Mouse (Mus musculus) embryo, embryonic 10.5 days (tissue): ENCODE results near the gene Abtb2.

Source experiments
- DNase-seq: peaks from one replicate; pipeline ENCODE4 v3.0.0-alpha.2; 2015; ENCODE audit warnings: low spot score

The Abtb2 gene

DNA sequence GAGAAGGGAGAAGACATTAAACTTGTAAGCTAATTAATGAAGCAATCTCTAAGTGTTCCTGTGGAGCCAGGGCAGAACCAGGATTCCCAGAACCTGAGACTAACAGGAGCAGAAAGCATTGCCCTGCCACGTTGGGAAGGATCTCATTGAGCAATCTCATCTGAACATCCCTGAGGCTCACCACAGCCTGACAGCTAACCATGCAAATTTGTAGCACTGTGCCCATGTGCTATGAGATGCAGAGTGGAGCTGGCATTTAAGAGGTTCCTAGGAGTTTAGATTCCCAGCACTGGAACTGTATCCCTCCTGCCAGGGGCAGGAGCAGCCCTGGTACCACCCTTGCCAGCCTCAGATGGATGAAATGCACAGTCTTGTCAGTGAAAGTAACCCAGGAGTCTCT lies 95.6 kb downstream of the Abtb2 start:
- DNase-seq, result no peak

DNA sequence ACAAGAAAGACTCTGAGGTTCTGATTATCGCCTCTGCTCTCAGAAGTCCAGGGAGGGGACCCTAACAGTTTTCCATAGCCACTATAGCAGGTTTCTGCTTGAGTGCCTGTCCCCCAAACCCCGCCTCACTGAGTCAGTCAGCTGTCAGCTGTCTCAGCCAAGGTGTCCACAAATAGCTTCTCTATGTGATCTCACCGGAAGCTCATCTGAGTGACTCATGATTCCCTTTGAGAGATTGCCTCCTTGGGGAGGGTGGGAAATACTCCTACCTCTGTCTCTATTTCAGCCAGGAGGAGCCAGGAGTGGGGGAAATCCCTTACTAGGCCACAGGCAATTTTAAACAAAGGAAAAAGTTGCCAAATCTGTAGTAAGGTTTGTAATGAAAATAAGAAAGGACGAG lies 96.0 kb downstream of the Abtb2 start:
- DNase-seq, result no peak

DNA sequence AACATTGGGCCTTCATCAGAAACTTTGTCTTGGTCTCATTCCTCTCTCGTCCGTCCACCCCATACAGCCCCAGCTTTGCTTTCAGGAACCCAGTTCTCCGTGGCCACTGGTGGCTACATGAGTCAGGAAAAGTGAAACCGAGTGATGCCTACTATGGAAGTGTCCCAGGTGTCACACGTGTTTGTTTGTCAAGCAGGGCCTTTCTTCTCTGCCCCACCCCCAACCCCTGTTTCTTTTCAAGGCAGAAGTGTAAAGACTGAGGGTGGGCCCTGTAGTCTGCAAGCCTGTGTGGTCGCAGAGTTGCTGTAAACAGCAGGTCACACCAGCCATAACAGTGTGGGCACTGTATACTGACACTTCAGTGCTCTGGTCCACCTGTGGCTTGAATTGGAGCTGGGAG lies 98.2 kb downstream of the Abtb2 start:
- DNase-seq, result no peak

DNA sequence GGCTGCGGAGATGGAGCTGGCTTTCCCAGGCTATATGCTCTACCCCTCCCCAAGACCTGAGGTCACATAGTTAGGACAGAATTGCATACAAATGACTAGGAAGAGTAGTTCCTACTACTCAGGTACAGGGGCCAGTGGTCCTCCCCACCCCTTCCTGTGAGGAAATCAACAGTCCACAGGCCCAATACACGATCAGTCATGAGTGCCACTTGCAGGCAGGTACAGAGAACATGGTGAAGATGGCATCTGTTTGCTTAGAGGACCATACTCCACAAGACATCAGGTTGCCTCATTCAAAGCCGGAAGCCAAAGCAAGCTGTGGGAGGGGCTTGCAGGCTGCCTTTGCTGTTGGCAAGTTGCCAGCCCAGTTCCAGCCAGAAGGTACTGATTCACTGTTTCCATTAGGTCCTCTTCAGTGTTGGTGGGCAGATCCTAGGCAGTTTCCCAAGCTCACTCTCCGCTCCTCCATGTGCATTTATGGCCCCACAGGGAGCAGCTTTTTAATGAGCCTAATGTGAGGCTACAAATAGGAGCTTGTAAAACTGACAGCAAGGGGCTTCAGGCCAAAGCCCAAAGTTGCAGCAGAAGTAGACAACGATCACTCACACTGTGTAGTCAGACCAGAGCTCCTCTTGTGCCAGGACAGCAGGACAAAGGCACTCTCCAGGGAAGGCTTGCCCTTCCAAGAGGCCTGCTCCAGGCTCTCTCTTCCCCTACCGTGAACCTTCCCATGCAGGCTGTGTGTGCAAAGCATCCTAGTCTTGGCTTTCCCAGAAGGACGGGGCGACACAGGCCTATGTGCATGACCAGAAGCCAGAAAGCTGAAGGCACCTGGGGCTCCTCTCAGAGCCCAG lies 102.1 kb downstream of the Abtb2 start:
- no peak for DNase-seq

DNA sequence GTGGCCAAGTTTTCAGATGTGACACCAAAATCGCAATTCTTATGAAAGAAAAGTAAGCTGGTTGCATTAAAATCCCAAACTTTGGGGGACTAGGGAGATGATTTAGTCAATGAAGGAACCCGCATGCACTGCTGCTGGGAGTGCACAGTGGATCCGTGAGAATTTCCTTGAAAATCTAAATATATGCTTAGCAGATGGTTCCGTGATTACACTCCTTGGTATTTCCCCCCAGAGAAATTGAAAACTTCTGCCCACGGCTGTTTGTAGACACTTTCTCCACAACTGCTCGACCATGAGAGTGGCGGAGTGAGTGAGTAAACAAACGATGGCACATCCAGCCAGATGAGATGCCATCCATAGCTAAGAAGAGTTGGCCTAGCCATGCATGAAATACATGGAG lies 102.8 kb downstream of the Abtb2 start:
- no peak for DNase-seq

DNA sequence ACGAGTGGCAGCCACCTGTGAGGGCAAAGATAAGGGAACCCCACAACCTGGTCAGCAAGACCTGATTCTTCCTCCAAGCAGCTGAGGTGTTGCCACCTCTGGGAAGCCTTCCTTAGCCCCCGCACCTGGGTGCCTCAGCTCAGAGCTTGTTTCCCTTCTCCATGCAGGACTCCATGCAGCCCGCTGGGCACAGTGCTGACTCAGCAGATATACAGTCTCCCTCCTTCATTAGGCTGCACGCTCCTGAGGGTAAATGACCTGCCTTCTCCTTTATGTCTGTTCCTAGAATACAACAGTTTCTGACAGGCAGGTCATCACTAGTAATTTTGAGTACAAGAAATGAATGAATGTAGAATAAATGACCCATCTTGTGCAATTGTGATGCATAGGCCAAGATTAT lies 103.5 kb downstream of the Abtb2 start:
- DNase-seq, result no peak

DNA sequence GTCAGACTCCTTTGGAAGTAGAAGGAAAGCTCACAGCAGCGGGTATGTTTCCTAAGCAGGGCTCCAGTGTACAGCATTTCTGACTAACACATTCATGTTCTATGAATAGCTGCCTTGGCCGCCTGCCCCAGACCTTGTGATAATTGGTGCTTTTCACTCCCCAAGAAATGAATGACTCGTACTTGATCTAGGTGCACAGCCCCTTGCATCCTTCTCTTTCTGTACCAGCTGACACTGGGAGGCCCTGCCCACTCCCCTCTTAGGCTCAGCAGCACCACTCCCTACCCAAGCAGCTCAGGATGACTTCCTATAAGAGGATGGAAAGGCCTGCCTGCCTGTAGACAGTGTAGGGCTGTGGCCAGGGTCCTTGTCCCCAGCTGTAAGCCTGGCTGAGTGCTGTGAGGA lies 104.2 kb downstream of the Abtb2 start:
- DNase-seq, result no peak

DNA sequence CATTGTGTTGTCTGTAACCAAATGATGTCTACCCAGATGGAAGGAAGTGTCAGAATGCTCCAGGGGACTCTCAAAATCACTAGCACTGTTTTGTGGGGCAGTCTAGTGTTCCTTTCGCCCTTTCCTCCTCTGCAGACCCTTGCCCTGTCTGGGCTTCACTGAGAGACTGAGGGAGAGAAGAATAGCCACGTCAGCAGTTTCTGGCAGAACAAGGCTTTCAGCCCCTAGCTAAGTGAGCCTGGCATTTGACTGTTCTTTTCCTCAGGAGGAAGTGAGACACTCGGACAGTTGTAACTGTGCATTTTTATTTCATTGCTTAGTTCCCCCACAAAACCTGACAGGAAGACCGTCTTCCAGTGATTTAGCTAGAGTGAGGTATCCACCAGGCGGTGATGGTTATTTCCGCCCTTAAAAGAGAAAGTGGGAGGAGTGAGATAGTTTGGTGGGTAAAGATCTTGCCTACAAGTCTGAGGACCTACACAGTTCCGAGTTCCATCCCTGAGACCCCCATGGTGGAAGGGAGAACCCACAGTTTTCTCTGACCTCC lies 106.5 kb downstream of the Abtb2 start:
- DNase-seq, result no peak

DNA sequence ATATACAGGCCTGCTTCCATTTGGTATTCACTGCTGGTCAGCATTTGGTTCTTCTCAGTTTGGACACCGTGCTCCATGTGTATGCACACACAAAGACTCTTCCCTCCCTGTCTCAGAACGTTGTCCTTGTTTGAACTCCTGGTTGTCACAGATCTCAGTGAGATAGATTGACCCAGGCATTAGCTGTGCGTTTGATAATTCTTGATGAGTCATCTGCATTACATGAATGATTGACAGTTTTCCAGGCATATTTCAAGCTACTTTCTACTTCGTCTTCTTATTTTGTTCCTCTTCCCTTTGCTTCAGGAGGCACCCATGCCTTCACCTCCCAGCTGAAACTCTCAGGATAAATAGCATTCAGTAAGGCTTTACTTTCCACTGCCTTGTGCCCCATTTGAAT lies 107.5 kb downstream of the Abtb2 start:
- no peak for DNase-seq

DNA sequence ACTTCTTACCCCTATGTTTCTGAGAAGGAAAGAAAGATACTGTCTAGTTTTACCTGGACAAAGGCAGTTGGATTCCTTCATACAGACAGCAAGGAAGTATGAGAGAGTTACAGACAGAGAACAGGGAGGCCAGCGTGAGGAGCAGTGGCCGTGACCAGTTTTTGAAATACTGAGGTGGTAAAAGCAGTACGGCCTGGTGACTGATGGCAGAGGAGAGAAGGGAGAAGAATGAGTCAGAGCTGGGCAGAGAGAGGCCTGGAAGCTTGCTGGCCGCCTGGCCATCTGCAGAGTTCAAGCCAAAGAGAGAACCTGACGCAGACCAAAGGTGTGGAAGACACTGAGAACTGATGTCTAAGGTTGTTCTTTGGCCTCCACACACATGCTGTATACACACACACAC lies 109.3 kb downstream of the Abtb2 start:
- no peak for DNase-seq

DNA sequence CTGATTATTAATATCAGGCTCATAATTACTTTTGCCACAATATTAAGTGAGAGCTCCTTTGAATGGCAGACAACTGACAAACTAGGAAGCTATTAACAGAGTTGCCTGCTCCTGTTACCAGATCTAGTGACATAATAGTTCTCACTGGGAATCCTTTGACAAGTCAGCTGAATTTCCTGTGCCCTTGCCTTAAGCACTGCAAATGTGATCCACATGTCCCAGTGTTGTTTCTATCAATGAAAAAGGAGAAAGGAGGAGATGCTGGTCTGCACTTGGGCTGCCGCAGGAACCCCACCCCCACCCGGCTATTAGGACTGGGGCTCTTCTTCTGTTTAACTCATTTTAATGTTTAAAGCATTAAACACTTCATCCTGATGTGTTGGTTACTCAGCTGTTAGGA lies 110.7 kb downstream of the Abtb2 start:
- peak; percentile 63 for DNase-seq

DNA sequence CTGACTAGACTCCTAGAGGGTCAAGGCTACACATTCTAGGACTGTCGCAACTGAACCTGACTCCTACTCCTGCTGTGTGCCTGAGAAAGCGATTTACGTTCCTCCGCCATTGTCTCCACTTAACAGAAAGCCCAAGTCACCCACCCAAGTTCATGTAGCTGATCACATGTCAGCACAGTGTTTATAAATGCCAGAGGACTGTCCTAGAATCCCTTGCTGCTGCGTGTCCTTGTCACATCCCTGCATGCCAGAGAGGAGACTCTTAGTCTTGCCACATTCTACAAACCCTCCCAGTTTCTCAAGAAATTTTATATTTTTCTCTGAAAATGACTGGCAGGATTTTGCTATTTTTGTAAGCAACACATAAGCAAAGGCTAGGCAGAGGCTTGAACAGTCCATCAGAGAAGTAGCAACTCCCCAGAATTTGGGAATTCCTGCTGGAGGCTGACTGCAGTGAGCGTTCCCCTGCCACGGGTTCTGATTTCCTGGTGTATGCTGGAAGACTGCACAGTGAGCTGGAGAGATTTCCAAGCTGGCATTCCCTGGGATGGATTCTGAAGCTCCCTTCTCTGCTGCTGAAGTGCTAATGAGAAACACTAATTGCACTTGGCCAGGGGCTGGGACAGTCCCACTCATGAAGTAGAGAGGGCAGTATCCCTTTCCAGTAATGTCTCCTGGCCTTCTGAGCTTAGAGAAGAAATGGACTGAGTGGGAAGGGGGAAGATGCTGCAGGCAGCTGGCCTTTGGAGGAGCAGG lies 111.7 kb downstream of the Abtb2 start:
- no peak for DNase-seq

DNA sequence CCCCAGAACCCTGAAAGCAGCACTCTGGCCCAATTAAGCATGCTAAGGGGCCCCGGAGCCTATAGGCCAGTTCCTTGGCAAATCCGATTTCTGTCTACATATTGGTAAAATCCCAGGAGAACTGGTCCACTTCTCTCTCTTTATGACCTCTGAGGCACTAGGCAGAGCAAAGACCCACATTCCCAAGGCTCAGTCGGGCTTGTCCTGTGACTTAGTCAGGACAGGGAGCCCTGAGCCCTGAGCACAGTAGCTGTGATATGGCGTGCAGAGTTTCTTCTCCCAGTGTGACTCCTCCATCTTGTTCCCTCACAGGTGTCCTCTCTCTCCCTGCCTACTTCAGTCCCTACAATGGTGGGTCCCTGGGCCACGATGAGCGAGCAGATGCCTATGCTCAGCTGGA lies 112.3 kb downstream of the Abtb2 start:
- DNase-seq, result no peak

DNA sequence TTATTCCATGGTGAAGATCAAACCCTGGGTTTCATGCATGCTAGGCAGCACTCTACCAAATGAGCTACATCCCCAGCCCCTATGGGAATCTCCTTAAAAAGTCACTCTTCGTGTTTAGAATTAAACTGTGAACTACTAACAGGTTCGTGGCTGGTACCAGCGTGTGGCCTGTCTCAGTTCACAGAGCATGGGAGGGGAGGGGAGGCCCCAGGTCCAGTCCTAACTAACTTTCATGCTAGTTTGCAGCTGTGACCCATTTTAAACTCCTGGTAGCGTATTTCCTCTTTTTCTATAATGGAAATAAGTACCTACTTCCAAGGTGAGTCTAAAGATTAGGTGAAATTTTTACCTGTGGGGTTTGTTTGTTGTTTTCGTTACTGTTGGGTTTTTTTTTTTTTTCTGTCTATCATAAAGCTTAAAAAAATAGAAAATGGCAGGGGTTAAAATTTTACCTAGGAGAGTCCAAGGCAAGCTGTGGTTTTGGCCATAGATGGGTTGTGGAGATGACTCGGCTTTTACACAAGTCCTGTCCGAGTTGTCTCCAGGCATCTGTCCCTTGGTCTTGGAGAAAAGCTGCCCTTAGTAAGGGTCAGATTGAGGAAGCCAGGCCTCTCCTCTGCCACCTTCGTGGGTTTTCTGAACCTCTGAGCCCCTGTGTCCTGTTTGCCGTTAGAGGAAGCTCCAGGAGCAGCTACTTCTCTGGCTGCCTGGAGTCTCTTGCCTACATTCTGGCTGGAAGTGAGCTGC lies 114.4 kb downstream of the Abtb2 start:
- DNase-seq, result no peak

DNA sequence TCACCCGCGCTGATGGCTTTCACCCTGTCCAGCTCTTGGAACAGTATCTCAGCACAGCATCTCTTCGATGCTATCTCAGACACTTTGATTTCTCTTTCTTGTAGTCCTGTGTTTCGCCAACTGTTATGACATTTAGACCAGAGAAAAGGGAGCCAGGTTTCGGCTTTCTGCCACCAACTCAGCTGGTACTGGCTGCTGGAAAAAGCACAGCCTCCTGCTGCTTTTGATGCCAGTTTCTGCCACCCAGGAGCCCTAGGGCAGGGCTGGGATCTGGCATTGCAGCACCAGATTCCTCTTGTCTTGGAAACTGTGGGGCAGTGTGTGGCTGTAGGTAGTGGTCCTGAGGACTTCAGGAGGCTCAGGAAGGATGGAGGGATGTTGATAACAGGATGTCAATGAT lies 115.0 kb downstream of the Abtb2 start:
- no peak for DNase-seq

DNA sequence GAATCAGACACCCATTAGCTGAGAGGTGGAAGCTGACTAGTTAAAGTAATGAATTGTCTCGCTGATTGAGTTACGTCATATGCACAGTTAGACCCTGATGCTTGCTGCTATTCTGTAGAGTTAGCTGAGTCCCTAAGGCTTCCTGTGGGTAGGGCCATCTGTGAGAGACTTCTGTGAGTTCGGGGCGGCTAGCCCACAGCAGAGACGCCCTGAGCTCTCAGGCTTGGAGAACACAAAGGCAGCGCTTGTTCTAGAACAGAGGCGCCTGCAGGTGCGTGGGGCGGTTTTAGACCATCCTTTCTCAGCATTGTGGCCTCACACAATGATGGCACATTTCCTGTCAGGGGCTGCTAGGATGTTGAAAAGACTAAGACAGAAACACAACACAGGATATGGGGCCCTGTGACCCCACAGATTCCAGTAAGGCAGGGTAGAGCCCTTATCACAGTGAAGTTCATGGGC lies 116.2 kb downstream of the Abtb2 start:
- DNase-seq, result no peak

DNA sequence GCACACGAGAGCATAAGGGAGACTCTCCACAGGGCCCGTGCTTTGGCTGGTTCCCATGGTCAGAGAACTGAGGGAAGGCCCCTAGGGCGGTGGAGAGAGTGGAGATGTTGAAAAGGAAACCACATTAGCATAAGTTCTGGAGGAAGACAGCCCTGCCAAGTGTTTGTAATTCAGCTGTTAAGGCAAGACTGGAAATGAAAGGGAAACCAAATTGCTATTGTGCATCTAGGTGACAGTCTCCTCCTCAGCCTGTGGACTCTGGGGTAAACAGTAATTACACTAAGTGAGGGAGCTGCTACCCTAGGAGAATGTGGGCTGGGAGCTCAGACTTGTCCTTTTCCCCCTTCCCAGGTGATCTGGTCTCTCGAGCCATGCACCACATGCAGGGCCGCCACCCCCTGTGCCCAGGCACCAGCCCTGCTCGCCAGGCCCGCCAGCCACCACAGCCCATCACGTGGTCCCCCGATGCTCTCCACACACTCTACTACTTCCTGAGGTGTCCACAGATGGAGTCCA lies 116.9 kb downstream of the Abtb2 start:
- DNase-seq, result no peak

DNA sequence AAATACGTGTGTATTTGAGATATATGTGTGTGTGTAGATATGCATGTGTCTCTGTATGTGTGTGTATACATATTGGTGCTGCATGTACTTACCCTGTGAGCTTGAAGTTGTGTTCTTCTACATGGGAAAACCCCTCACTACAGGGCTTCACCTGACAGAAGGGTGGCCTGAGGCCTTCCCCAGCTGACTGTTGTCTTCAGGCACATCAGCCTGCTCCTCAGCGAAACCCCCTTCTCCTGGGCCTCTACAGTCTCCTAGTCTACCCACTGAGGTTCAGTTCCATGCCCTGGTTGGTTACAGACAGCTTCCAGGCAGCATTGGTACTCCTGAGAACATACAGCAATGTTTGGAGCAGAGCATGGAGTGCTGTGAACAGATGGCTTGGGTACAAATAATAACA lies 118.3 kb downstream of the Abtb2 start:
- no peak for DNase-seq

DNA sequence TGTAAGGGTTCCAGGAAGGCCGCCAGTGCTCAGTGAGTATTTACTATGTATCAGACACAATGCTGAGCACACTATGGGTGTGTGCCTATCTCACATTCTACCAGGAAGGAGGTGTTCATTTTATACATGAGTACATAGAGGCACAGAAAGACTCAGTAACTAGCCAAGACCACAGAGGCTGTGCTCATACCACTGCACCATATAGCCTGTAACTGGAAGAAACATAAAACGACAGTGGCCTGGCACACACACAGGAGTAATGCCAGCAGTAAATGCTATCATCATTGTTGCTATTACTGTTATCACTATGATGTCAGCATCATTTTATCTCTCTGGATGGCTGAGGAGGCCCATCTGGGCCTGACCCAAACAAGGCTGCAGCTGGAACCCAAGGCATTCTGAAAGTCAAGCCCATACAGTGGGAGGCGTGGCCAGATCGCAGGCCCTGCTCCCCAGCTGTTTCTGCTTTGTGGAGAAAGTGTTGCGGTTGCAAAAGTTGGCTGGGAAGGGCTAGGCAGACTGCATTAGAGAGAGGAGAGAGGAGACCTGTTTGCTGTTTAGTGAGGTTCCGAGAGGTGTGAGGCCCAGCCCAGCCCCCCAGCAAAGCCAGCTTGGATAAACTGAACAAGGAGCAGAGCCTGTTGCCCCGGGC lies 118.9 kb downstream of the Abtb2 start:
- DNase-seq, result no peak

DNA sequence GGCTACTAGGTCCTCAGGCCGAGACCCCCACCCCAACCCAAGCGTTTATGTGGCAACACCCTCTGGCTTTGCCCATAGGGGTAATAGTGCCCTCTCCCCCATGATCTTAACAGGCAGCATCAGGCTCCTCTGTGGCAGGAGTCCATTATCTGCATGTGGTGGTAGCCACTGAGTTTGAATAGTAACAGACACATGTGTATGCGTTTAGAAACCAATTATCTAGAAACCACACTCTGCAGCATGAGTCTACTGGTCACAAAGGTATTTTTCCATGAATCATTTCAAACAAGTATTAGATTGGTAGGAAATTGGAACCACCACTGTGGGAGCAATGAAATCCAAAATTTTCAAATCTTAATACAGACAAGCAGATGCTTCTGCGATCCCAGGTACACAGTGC lies 119.5 kb downstream of the Abtb2 start:
- no peak for DNase-seq

DNA sequence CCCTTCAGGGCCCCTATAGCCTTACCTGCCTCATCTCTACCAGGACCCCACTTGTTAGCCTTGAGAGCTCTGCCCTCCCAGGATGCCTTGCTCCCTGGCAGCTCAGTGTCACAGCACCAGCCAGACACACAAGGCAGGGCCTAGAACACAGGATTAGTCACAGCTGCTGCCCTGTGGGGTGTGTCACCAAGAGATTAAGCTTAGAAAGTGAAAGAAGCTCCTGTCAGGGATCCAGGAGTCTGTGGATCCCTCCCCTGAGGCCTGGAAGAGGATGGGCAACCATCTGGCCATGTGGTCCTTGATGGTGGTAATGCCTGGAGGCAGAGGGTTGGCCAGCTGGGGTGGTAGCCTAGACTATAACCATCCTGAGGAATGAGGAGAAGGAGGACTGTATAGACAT lies 121.0 kb downstream of the Abtb2 start:
- DNase-seq, result no peak

DNA sequence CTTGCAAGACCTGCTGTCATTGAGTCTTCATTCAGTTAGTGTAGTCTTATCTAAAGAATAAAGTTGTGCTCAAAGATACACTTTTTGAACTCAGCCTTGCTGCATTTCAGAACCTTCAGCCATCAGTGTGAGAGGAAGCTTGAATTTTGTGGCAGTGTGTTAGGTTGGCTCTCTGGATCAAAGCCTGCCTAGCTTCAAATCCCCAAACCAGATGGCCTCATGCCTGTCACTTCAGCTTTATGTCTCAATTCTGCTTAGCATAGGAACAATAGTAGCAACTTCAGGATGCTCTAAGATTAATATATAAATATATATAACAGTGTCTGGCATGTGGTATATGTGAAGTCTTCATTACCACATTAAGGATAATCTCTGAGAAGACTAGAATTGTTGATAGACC lies 121.8 kb downstream of the Abtb2 start:
- DNase-seq, result no peak
